Comparison of ENCODE assay signal across 8 mouse cellular contexts in genomic region chr2:118490241-118491091, GRCm38 (mm10). TPM values are rescaled to one million over a fixed set of nuclear protein-coding genes. Genes with fewer than 3 reads are reported as not detected.
DNase-seq lines count a peak whose midpoint lies in the region; ATAC-seq lines count a peak whose summit lies in the region.

No protein-coding gene starts in this region.

- H3K27me3 ChIP-seq in limb, embryonic 11.5 days (ENCODE audit: control insufficient read depth, insufficient read depth, low read length) = no peaks in the 10 kb centered on the region
- H3K27me3 ChIP-seq in midbrain, embryonic 13.5 days = no peaks in the 10 kb centered on the region
- H3K27me3 ChIP-seq in forebrain, embryonic 12.5 days = no peaks in the 10 kb centered on the region

- no peaks in the 10 kb centered on the region for H3K9me3 ChIP-seq in limb, embryonic 11.5 days (ENCODE audit: control insufficient read depth, low read length)
- H3K9me3 ChIP-seq in midbrain, embryonic 13.5 days = no peaks in the 10 kb centered on the region
- no peaks in the 10 kb centered on the region for H3K9me3 ChIP-seq in forebrain, embryonic 12.5 days

- peak; percentile 21 for DNase-seq in right cerebral cortex, adult 18-20 months
- DNase-seq in right cerebral cortex, postnatal 25 days = no peak
- peak; percentile 59 for DNase-seq in heart, postnatal 25 days (ENCODE audit: low spot score)
- DNase-seq in limb, embryonic 11.5 days (ENCODE audit: low spot score) = peak; percentile 47
- DNase-seq in thymus, postnatal 0 days (ENCODE audit: low spot score) = peak; percentile 64

- H3K36me3 ChIP-seq in limb, embryonic 11.5 days (ENCODE audit: control insufficient read depth, insufficient read depth, low read length) = no peaks in the 10 kb centered on the region
- no peaks in the 10 kb centered on the region for H3K36me3 ChIP-seq in midbrain, embryonic 13.5 days
- no peaks in the 10 kb centered on the region for H3K36me3 ChIP-seq in forebrain, embryonic 12.5 days (replicated peaks)

- no peak overlapping the region for H3K4me3 ChIP-seq in limb, embryonic 11.5 days (ENCODE audit: low read depth, low read length)
- no peak overlapping the region for H3K4me3 ChIP-seq in midbrain, embryonic 13.5 days (replicated peaks)
- no peak overlapping the region for H3K4me3 ChIP-seq in forebrain, embryonic 12.5 days (replicated peaks)

- no peak overlapping the region; the same call in 1 of the 2 replicates for H3K27ac ChIP-seq in limb, embryonic 11.5 days (replicated peaks; ENCODE audit: low read depth, low read length)
- no peak overlapping the region; the same call in 1 of the 2 replicates for H3K27ac ChIP-seq in midbrain, embryonic 13.5 days
- H3K27ac ChIP-seq in forebrain, embryonic 12.5 days = no peak overlapping the region

- H3K4me2 ChIP-seq in limb, embryonic 11.5 days (ENCODE audit: low read depth, severe bottlenecking) = no peak overlapping the region
- no peak overlapping the region for H3K4me2 ChIP-seq in midbrain, embryonic 13.5 days (replicated peaks)
- H3K4me2 ChIP-seq in forebrain, embryonic 12.5 days = no peak overlapping the region

- peak; percentile 31 for ATAC-seq in common myeloid progenitor, adult 5-6 weeks (replicated peaks; ENCODE audit: low read depth, poor library complexity, severe bottlenecking)
- ATAC-seq in limb, embryonic 11.5 days (ENCODE audit: insufficient number of reproducible peaks, low FRiP score, low TSS enrichment, low read depth) = 0 out of 2 replicates have a peak, but pooled peaks have one; percentile 10
- ATAC-seq in midbrain, embryonic 13.5 days = no peak
- no peak for ATAC-seq in forebrain, embryonic 12.5 days (ENCODE audit: low FRiP score)

- intact Hi-C loops in heart, postnatal 25 days (cut with DNase I) = no loop called here

- H3K9ac ChIP-seq in limb, embryonic 11.5 days (ENCODE audit: low read length) = no peak overlapping the region
- H3K9ac ChIP-seq in midbrain, embryonic 13.5 days (replicated peaks) = 0 out of 2 replicates have a peak overlapping the region, but pooled peaks have one; percentile 14
- no peak overlapping the region for H3K9ac ChIP-seq in forebrain, embryonic 12.5 days

- WGBS in limb, embryonic 11.5 days = 29% methylated on average over 12 of the region's 12 CpGs
- WGBS in midbrain, embryonic 13.5 days = 48% methylated on average over 12 of the region's 12 CpGs
- WGBS in forebrain, embryonic 12.5 days = 57% methylated on average over 12 of the region's 12 CpGs

- peaks cover 23% of the 10 kb centered on the region for H3K4me1 ChIP-seq in limb, embryonic 11.5 days (ENCODE audit: control insufficient read depth, insufficient read depth, low read length)
- peaks cover 7% of the 10 kb centered on the region; the same call in 1 of the 2 replicates for H3K4me1 ChIP-seq in midbrain, embryonic 13.5 days (replicated peaks)
- peaks cover 16% of the 10 kb centered on the region for H3K4me1 ChIP-seq in forebrain, embryonic 12.5 days

RNA-seq across cellular contexts. Expression of gene Srp14, which starts 11.0 kb away (rescaled TPM):
- total RNA-seq in common myeloid progenitor, adult 5-6 weeks (2017) = 172 and 192 TPM in 2 replicates
- 100 to 1,000 TPM; 107 to 116 TPM for total RNA-seq in heart, postnatal 25 days (2021)
- polyA plus RNA-seq in limb, embryonic 11.5 days (2014; fragmentation: Nextera tagmentation; extraction: Ambion mirVana) = 231 TPM in 2 replicates
- 353 and 358 TPM in 2 replicates for polyA plus RNA-seq in midbrain, embryonic 13.5 days (2015; fragmentation: Nextera tagmentation; extraction: Ambion mirVana)
- polyA plus RNA-seq in thymus, postnatal 0 days (2015; fragmentation: Nextera tagmentation; extraction: Ambion mirVana) = 372 and 403 TPM in 2 replicates
- polyA plus RNA-seq in forebrain, embryonic 12.5 days (2016; fragmentation: Nextera tagmentation; extraction: Ambion mirVana) = 252 and 263 TPM in 2 replicates

RNA-seq across cellular contexts. Expression of gene Bmf, which starts 59.0 kb away (rescaled TPM):
- total RNA-seq in common myeloid progenitor, adult 5-6 weeks (2017) = 0.37 and 0.44 TPM in 2 replicates
- total RNA-seq in heart, postnatal 25 days (2021) = 10 to 100 TPM in 1 of 2 experiments, 1 to 10 TPM in 1; 7.3 to 11.5 TPM
- polyA plus RNA-seq in limb, embryonic 11.5 days (2014; fragmentation: Nextera tagmentation; extraction: Ambion mirVana) = 3.8 and 7.5 TPM in 2 replicates
- 4.0 and 4.7 TPM in 2 replicates for polyA plus RNA-seq in midbrain, embryonic 13.5 days (2015; fragmentation: Nextera tagmentation; extraction: Ambion mirVana)
- 10.0 and 10.6 TPM in 2 replicates for polyA plus RNA-seq in thymus, postnatal 0 days (2015; fragmentation: Nextera tagmentation; extraction: Ambion mirVana)
- 2.2 and 3.0 TPM in 2 replicates for polyA plus RNA-seq in forebrain, embryonic 12.5 days (2016; fragmentation: Nextera tagmentation; extraction: Ambion mirVana)

Comparison
In these comparisons a context has a peak if more than half of its experiments do, and no peak if none do; other contexts are left out.
1. ATAC-seq: peak in common myeloid progenitor, adult 5-6 weeks (single experiment) and limb, embryonic 11.5 days (single experiment); none in midbrain, embryonic 13.5 days (single experiment) and forebrain, embryonic 12.5 days (single experiment).